Mouse (Mus musculus) liver, embryonic 15.5 days (tissue): ENCODE data around the gene Pum2. TPM values are rescaled to one million over a fixed set of nuclear protein-coding genes. Genes with fewer than 3 reads are reported as not detected.
"Not testable (repeated sequence)": the region's sequence is repeated elsewhere in the genome, so short reads cannot be mapped to it uniquely, and the experiment has no call there.

Experiments used
- ATAC-seq: fragments of 200-750 bp; cut with Nextera tagmentation; 2 replicates; pipeline ENCODE4 v1.8.0; 2017; ENCODE audit warnings: moderate number of reproducible peaks, mild to moderate bottlenecking, moderate library complexity; ENCODE audit not compliant: insufficient read depth
- H3K27ac ChIP-seq: fragments of 300-500 bp; sonication (generic); replicated peaks from 2 replicates; pipeline ENCODE4 v1.5.1; 2015; ENCODE audit warnings: mild to moderate bottlenecking, inconsistent platforms
- H3K27me3 ChIP-seq: fragments of 300-500 bp; sonication (generic); 2 replicates; pipeline ENCODE4 v1.6.1; 2015; ENCODE audit warnings: mild to moderate bottlenecking, inconsistent platforms
- H3K36me3 ChIP-seq: fragments of 300-500 bp; sonication (generic); replicated peaks from 2 replicates; pipeline ENCODE4 v1.6.1; 2015; ENCODE audit warnings: moderate library complexity, mild to moderate bottlenecking, inconsistent platforms
- H3K4me1 ChIP-seq: fragments of 300-500 bp; sonication (generic); replicated peaks from 2 replicates; pipeline ENCODE4 v1.6.1; 2015; ENCODE audit warnings: inconsistent platforms
- H3K4me2 ChIP-seq: fragments of 300-500 bp; sonication (generic); 2 replicates; pipeline ENCODE4 v1.6.1; 2015; ENCODE audit warnings: moderate library complexity, mild to moderate bottlenecking, inconsistent platforms
- H3K4me3 ChIP-seq: fragments of 300-500 bp; sonication (generic); replicated peaks from 2 replicates; pipeline ENCODE4 v1.5.1; 2015; ENCODE audit warnings: mild to moderate bottlenecking, inconsistent platforms
- H3K9ac ChIP-seq: fragments of 300-500 bp; sonication (generic); 2 replicates; pipeline ENCODE4 v1.6.1; 2015; ENCODE audit warnings: moderate library complexity, mild to moderate bottlenecking, inconsistent platforms
- H3K9me3 ChIP-seq: fragments of 300-500 bp; sonication (generic); replicated peaks from 2 replicates; pipeline ENCODE4 v1.6.1; 2016; ENCODE audit warnings: inconsistent platforms
- WGBS: fragments of 180-500 bp; shearing (Covaris S2); methylation state at CpG from one replicate; pipeline ENCODE4 v1.1.7; 2015; ENCODE audit warnings: mixed read lengths; ENCODE audit not compliant: insufficient replicate concordance; 5-methylcytosine and 5-hydroxymethylcytosine counted together
- polyA plus RNA-seq: library from polyadenylated mRNA; unstranded; fragments of >200 nt; fragmentation: Nextera tagmentation; extraction: Ambion mirVana; gene quantifications from 2 replicates; pipeline ENCODE4 v1.2.1, GENCODE M21; 2015

Pum2 gene
- polyA plus RNA-seq: 14.1 and 14.8 TPM in 2 replicates

DNA sequence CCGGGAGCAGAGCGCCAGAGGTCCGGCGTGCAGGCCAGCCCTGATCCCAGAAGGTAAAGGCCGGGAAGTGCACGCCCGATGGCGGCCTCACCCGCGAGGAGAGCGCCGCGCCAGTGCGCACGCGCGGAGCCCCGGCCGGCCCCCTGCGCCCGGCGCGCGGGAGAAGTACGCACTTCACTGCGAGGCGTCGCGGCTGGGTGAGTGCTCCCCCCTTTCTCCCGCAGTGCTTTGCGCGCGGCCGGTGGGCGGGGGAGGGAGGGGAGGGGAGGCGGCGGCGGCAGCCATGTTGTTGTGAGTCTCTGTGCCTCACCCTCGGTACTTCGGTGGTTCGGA lies at the start of gene Pum2:
TSS of gene Pum2 (plus strand) at position 161 of the 333 bp plus-strand sequence.
- peak within 1 kb of the TSS; percentile 90 for H3K4me2 ChIP-seq
- H3K9ac ChIP-seq: peak within 1 kb of the TSS; percentile 99
- ATAC-seq: peak; percentile 95
- H3K27ac ChIP-seq: peak within 1 kb of the TSS; percentile 96
- peaks cover 25% of the 10 kb centered on the region for H3K4me1 ChIP-seq
- H3K9me3 ChIP-seq: no peaks in the 10 kb centered on the region
- H3K4me3 ChIP-seq: peak within 1 kb of the TSS; percentile 96
- H3K27me3 ChIP-seq: no peaks in the 10 kb centered on the region
- H3K36me3 ChIP-seq: peaks cover 9% of the 10 kb centered on the region; the same call in 1 of the 2 replicates
- under 1% methylated on average over 30 of the region's 41 CpGs for WGBS

DNA sequence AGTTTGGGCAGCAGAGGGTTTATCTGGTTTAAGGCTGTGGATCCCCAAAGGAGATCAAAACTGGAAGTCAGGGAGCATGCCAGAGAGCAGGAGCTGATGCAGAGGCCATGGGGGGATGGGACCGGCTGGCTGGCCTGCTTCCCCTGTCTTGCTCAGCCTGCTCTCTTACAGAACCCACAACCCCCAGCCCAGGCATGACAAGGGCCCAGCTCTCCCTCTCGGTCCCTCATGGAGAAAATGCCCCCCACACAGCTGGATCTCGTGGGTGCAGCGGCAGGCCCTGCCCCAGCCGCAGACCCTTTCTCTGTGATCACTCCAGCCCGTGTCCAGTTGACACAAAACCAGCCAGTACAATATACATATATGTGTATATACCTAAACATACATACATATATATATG lies 44.4 kb upstream of the Pum2 start:
- ATAC-seq: no peak
- no peaks in the 10 kb centered on the region for H3K36me3 ChIP-seq
- H3K4me3 ChIP-seq: no peak overlapping the region
- H3K4me2 ChIP-seq: no peak overlapping the region
- H3K27me3 ChIP-seq: no peaks in the 10 kb centered on the region
- H3K9me3 ChIP-seq: no peaks in the 10 kb centered on the region
- WGBS: 78% methylated on average over 6 of the region's 6 CpGs
- no peak overlapping the region for H3K9ac ChIP-seq
- no peaks in the 10 kb centered on the region for H3K4me1 ChIP-seq
- no peak overlapping the region for H3K27ac ChIP-seq

- Histone ChIP-seq H3K9me3 (no peaks in the 10 kb centered on the region), H3K9ac (no peak overlapping the region), H3K27me3 (no peaks in the 10 kb centered on the region), H3K36me3 (no peaks in the 10 kb centered on the region), H3K27ac (no peak overlapping the region), H3K4me1 (no peaks in the 10 kb centered on the region), H3K4me2 (no peak overlapping the region), H3K4me3 (no peak overlapping the region)
- WGBS: 83% methylated on average over 1 of the region's 1 CpGs
- no peak for ATAC-seq
These were observed 42.2 kb upstream of the Pum2 start for GRCm38 (mm10) chr12:8631691-8632090.

DNA sequence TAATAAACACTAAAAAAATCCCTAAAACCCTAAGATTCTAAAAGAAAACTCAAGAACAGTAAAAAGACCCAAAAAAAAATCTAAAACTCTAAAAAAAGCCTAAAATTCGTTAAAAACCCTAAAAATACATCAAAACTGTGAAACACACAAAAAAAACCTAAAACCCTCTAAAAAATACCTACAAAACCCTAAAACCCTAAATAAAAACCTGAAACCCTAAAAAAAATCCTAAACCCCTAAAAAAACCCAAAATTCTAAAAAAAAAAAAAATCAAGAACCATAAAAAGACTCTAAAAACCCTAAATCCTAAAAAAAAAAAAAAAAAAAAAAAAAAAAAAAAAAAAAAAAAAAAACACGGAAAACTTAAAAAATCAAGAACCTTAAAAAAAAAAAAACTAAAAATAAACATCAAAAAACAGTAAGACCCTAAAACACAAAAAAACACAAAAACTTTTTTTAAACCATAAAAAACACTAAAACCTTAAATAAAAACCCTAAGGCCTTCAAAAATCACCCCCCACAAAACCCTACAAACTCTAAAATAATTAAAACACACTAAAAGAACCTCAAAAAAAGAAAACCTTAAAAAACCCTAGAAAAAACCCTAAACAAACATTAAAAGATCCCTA lies 41.1 kb upstream of the Pum2 start:
- no peak overlapping the region for H3K4me3 ChIP-seq
- H3K4me2 ChIP-seq: no peak overlapping the region
- no peaks in the 10 kb centered on the region for H3K27me3 ChIP-seq
- no peak for ATAC-seq
- H3K27ac ChIP-seq: no peak overlapping the region
- no peaks in the 10 kb centered on the region; the same call in 1 of the 2 replicates for H3K36me3 ChIP-seq
- WGBS: 72% methylated on average over 2 of the region's 2 CpGs
- H3K9me3 ChIP-seq: no peaks in the 10 kb centered on the region
- no peak overlapping the region for H3K9ac ChIP-seq
- no peaks in the 10 kb centered on the region for H3K4me1 ChIP-seq

DNA sequence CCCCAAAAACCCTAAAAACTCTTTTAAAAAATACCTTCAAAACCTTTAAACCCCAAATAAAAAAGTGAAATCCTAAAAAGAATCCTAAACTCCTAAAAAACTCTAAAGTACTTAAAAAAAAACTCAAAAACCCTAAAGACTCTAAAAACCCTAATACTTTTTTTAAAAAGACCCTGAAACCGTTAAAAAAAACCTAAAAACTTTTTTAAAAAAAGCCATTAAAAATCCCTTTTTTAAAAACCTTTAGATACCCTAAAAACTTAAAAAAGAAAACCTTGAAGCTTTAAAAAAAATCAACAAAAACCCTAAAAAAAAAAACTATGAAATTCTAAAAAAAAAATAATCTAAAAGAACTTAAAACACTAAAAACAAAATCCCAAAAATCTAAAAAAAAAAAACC lies 39.6 kb upstream of the Pum2 start:
- Histone ChIP-seq H3K4me2 (no peak overlapping the region), H3K4me3 (no peak overlapping the region), H3K9me3 (no peaks in the 10 kb centered on the region), H3K36me3 (no peaks in the 10 kb centered on the region; the same call in 1 of the 2 replicates), H3K27ac (no peak overlapping the region), H3K4me1 (peaks cover 5% of the 10 kb centered on the region), H3K9ac (no peak overlapping the region), H3K27me3 (no peaks in the 10 kb centered on the region)
- 92% methylated on average over 1 of the region's 1 CpGs for WGBS
- ATAC-seq: no peak

GRCm38 (mm10) chr12:8635546-8635945 lies 38.4 kb upstream of the Pum2 start:
- H3K4me1 ChIP-seq: peaks cover 11% of the 10 kb centered on the region
- no peak overlapping the region for H3K4me2 ChIP-seq
- H3K36me3 ChIP-seq: no peaks in the 10 kb centered on the region; the same call in 1 of the 2 replicates
- no peak overlapping the region for H3K27ac ChIP-seq
- no peaks in the 10 kb centered on the region for H3K27me3 ChIP-seq
- WGBS: 92% methylated on average over 4 of the region's 4 CpGs
- H3K9ac ChIP-seq: no peak overlapping the region
- H3K9me3 ChIP-seq: no peaks in the 10 kb centered on the region
- ATAC-seq: no peak
- no peak overlapping the region for H3K4me3 ChIP-seq

DNA sequence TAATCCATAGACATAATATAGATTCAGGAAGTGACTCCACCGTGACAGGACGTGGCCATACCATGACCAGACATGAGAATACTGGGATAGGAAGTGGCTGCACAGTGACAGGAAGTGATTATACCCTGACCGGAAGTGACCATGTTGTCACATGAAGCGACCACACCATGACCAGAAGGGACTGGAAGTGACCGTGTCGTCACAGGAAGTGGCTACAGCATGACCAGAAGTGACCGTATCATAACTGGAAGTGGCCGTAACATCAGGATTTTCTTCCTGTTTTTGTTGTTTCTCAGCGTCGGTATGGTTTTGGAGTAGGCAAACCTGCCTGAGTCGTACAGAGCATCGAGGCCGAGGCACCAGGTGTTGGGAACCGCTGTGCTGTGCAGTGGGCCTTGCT lies 37.0 kb upstream of the Pum2 start:
- H3K4me3 ChIP-seq: no peak overlapping the region
- WGBS: 67% methylated on average over 14 of the region's 14 CpGs
- ATAC-seq: no peak
- H3K9me3 ChIP-seq: no peaks in the 10 kb centered on the region
- H3K4me2 ChIP-seq: no peak overlapping the region
- no peak overlapping the region for H3K27ac ChIP-seq
- no peaks in the 10 kb centered on the region for H3K27me3 ChIP-seq
- no peaks in the 10 kb centered on the region; the same call in 1 of the 2 replicates for H3K36me3 ChIP-seq
- H3K9ac ChIP-seq: no peak overlapping the region
- H3K4me1 ChIP-seq: peaks cover 15% of the 10 kb centered on the region

GRCm38 (mm10) chr12:8638411-8639087 lies 35.4 kb upstream of the Pum2 start:
- H3K27me3 ChIP-seq, H3K9me3 ChIP-seq, H3K27ac ChIP-seq, H3K9ac ChIP-seq, ATAC-seq, H3K36me3 ChIP-seq: not testable (repeated sequence)
- peaks cover 15% of the 10 kb centered on the region for H3K4me1 ChIP-seq
- H3K4me2 ChIP-seq: peak overlapping the region; percentile 20
- WGBS: 59% methylated on average over 10 of the region's 10 CpGs
- 0 out of 2 replicates have a peak overlapping the region, but pooled peaks have one; percentile 5 for H3K4me3 ChIP-seq

GRCm38 (mm10) chr12:8640186-8640585 lies 33.7 kb upstream of the Pum2 start:
- 3% methylated on average over 2 of the region's 2 CpGs for WGBS
- not testable (repeated sequence) for ATAC-seq
- H3K4me2 ChIP-seq: peak overlapping the region; percentile 77

GRCm38 (mm10) chr12:8640711-8641424 lies 33.1 kb upstream of the Pum2 start:
- peak overlapping the region; percentile 88 for H3K27ac ChIP-seq
- peak; percentile 97 for ATAC-seq
- H3K4me1 ChIP-seq: peaks cover 15% of the 10 kb centered on the region
- no peaks in the 10 kb centered on the region for H3K9me3 ChIP-seq
- peak overlapping the region; percentile 77 for H3K4me2 ChIP-seq
- WGBS: under 1% methylated on average over 47 of the region's 47 CpGs
- no peaks in the 10 kb centered on the region; the same call in 1 of the 2 replicates for H3K36me3 ChIP-seq
- H3K27me3 ChIP-seq: no peaks in the 10 kb centered on the region
- peak overlapping the region; percentile 86 for H3K9ac ChIP-seq
- peak overlapping the region; percentile 85 for H3K4me3 ChIP-seq

More at GRCm38 (mm10) chr12:8640186-8640585, 33.7 kb upstream of the Pum2 start:
- Histone ChIP-seq H3K9ac (peak overlapping the region; percentile 21; the same call in 1 of the 2 replicates), H3K4me3 (peak overlapping the region; percentile 85), H3K4me1 (peaks cover 15% of the 10 kb centered on the region)
- not testable (repeated sequence) for H3K27me3 ChIP-seq, H3K9me3 ChIP-seq, H3K27ac ChIP-seq, H3K36me3 ChIP-seq

DNA sequence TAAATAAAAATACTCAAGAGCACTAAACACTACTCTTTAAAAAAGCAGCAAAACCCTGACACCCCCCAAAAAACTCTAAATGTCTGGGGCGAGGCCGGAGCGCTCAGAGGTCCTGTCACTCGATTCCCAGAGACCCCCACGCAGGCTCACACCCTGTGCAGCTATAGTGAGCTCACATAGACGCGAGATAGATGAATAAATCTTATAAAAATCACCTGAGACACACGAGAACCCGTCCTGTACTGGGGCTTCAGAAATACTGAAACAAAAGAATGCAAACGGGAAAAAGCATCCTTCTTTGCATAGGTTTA lies 32.6 kb upstream of the Pum2 start:
- Histone ChIP-seq H3K9me3 (no peaks in the 10 kb centered on the region), H3K4me2 (peak overlapping the region; percentile 77), H3K9ac (peak overlapping the region; percentile 86), H3K27me3 (no peaks in the 10 kb centered on the region), H3K4me1 (peaks cover 15% of the 10 kb centered on the region), H3K4me3 (peak overlapping the region; percentile 85), H3K27ac (0 out of 2 replicates have a peak overlapping the region, but pooled peaks have one; percentile 30), H3K36me3 (no peaks in the 10 kb centered on the region; the same call in 1 of the 2 replicates)
- ATAC-seq: no peak
- WGBS: 11% methylated on average over 10 of the region's 10 CpGs
